Mouse (Mus musculus): Measurements from ENCODE around the gene Ankle1.
"Not testable (repeated sequence)": the region's sequence is repeated elsewhere in the genome, so short reads cannot be mapped to it uniquely, and the experiment has no call there.

The Ankle1 gene

GRCm38 (mm10) chr8:71407441-71407840, 1.6 kb downstream of the Ankle1 start:
- in situ Hi-C loops (cut with MboI, MseI) = no loop called here

GRCm38 (mm10) chr8:71408231-71408630, 2.4 kb downstream of the Ankle1 start:
- in situ Hi-C loops (cut with MboI, MseI) = no loop called here

GRCm38 (mm10) chr8:71411535-71412273, 5.9 kb downstream of the Ankle1 start:
- in situ Hi-C loops (cut with MboI, MseI) = loop anchor here (5.0 kb wide), 1 partner anchor 1116 kb away; no protein-coding TSS in a partner anchor

- in situ Hi-C loops (cut with MboI, MseI) = no loop called here
These were observed 16.3 kb downstream of the Ankle1 start for GRCm38 (mm10) chr8:71422121-71422520.

- in situ Hi-C loops (cut with MboI, MseI) = not testable (repeated sequence)
These were observed 27.1 kb downstream of the Ankle1 start for GRCm38 (mm10) chr8:71432935-71433334.

- in situ Hi-C loops (cut with MboI, MseI) = no loop called here
These were observed 31.2 kb downstream of the Ankle1 start for GRCm38 (mm10) chr8:71437041-71437440.

GRCm38 (mm10) chr8:71441404-71441803, 35.6 kb downstream of the Ankle1 start:
- in situ Hi-C loops (cut with MboI, MseI) = loop anchor here (5.0 kb wide), 1 partner anchor 81 kb away; no protein-coding TSS in a partner anchor

- in situ Hi-C loops (cut with MboI, MseI) = no loop called here
These were observed 39.3 kb downstream of the Ankle1 start for GRCm38 (mm10) chr8:71445096-71445495.

GRCm38 (mm10) chr8:71451337-71451736, 45.5 kb downstream of the Ankle1 start:
- in situ Hi-C loops (cut with MboI, MseI) = loop anchor here (25.0 kb wide), 1 partner anchor 1089 kb away; the partner anchor contains the start of genes Comp and Upf1

GRCm38 (mm10) chr8:71451777-71452176, 46.0 kb downstream of the Ankle1 start:
- in situ Hi-C loops (cut with MboI, MseI) = loop anchor here (25.0 kb wide), 1 partner anchor 1089 kb away; the partner anchor contains the start of genes Comp and Upf1

- in situ Hi-C loops (cut with MboI, MseI) = loop anchor here (25.0 kb wide), 1 partner anchor 1090 kb away; the partner anchor contains the start of genes Comp and Upf1
These were observed 46.9 kb downstream of the Ankle1 start for GRCm38 (mm10) chr8:71452669-71453068.

- in situ Hi-C loops (cut with MboI, MseI) = loop anchor here (25.0 kb wide), 1 partner anchor 1092 kb away; the partner anchor contains the start of genes Comp and Upf1
These were observed 48.9 kb downstream of the Ankle1 start for GRCm38 (mm10) chr8:71454668-71455067.

GRCm38 (mm10) chr8:71456906-71457305, 51.1 kb downstream of the Ankle1 start:
- in situ Hi-C loops (cut with MboI, MseI) = loop anchor here (25.0 kb wide), 1 partner anchor 1095 kb away; the partner anchor contains the start of genes Comp and Upf1

- in situ Hi-C loops (cut with MboI, MseI) = loop anchor here (25.0 kb wide), 1 partner anchor 1095 kb away; the partner anchor contains the start of genes Comp and Upf1
These were observed 52.0 kb downstream of the Ankle1 start for GRCm38 (mm10) chr8:71457659-71458270.
